Mouse (Mus musculus) ES-E14 (cell line): Measurements from ENCODE around the gene Tmem167.

Experiments used
- CHD2 ChIP-seq: IDR thresholded peaks from 2 replicates; pipeline ENCODE4 v1.6.1; 2014; ENCODE audit warnings: mild to moderate bottlenecking, low read depth, low read length, inconsistent platforms
- HCFC1 ChIP-seq: IDR thresholded peaks from 2 replicates; pipeline ENCODE4 v1.6.1; 2012; ENCODE audit warnings: low read length, inconsistent platforms, borderline replicate concordance; ENCODE audit not compliant: insufficient read depth
- MAFK ChIP-seq: IDR thresholded peaks from 2 replicates; pipeline ENCODE4 v1.6.1; 2014; ENCODE audit warnings: mild to moderate bottlenecking, low read depth, low read length, inconsistent platforms; ENCODE audit not compliant: insufficient read depth
- ZC3H11A ChIP-seq: IDR thresholded peaks from 2 replicates; pipeline ENCODE4 v1.6.1; 2012; ENCODE audit warnings: low read depth, mild to moderate bottlenecking, inconsistent platforms, low read length, borderline replicate concordance
- ZNF384 ChIP-seq: IDR thresholded peaks from 2 replicates; pipeline ENCODE4 v1.6.1; 2012; ENCODE audit warnings: low read depth, low read length, inconsistent platforms

GRCm38 (mm10) chr13:90061877-90062276 is 27.0 kb upstream of the Tmem167 start:
- no peak for TF ChIP-seq CHD2
- TF ChIP-seq ZC3H11A = no peak
- no peak for TF ChIP-seq ZNF384
- no peak for TF ChIP-seq MAFK
- TF ChIP-seq HCFC1 = no peak
